In the genomic region with DNA sequence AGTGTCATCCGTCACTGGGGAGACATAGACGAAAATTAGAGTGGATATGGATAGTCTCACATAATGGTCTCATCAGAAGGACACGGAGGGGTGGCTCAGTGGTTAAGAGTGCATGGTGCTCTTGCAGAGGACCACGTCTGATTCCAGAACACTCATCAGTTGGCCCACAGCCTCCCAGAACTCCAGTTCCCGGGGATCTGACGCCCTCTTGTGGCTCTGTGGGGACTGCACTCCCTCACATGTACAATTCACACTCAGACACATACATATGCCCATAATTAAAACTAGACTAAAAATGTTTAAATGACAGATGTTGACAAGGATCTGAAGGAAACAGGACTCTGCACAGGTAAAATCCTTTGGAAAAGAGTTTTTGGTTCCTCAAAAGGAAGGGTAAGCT, we compare ENCODE assay signal across 9 mouse cellular contexts. TPM values are rescaled to one million over a fixed set of nuclear protein-coding genes. Genes with fewer than 3 reads are reported as not detected.
DNase-seq lines count a peak whose midpoint lies in the region; ATAC-seq and TF ChIP-seq lines count a peak whose summit lies in the region.
"Had no signal": no experiment of that assay in that cellular context is flagged by ENCODE, and none has a peak within 500 bp of the region (broad histone marks: within the 10 kb centered on the region; RNA-seq: fewer than 3 reads in every experiment).

No protein-coding gene starts in this region.

- no peaks in the 10 kb centered on the region for H3K36me3 ChIP-seq in kidney, adult 2 months (ENCODE audit: control insufficient read depth, insufficient read depth, low read length)
- H3K36me3 ChIP-seq in kidney, embryonic 14.5 days (ENCODE audit: control insufficient read depth, insufficient read depth, low read length), result peaks cover 6% of the 10 kb centered on the region; the same call in 1 of the 2 replicates
- H3K36me3 ChIP-seq in midbrain, postnatal 0 days (ENCODE audit: insufficient read depth, low read length), result peaks cover 28% of the 10 kb centered on the region; the same call in 1 of the 2 replicates
- H3K36me3 ChIP-seq in midbrain, embryonic 16.5 days (ENCODE audit: control insufficient read depth, insufficient read depth, low read length), result 0 out of 2 replicates have a peak, but pooled peaks cover 2% of the 10 kb centered on the region
- H3K36me3 ChIP-seq in MEL (ENCODE audit: control insufficient read depth in 1 of 2, insufficient read depth in 2 of 2, low read length in 2 of 2), result no peaks in the 10 kb centered on the region; a peak in 1 of 4 replicates
- H3K36me3 ChIP-seq in embryonic facial prominence, embryonic 10.5 days (replicated peaks), result peaks cover 48% of the 10 kb centered on the region

- TF ChIP-seq CTCF in kidney, adult 2 months (conservative IDR thresholded peaks at IDR 0.05; ENCODE audit: insufficient read depth, insufficient read length, low read depth, low read length), result peak; percentile 35
- TF ChIP-seq CTCF in midbrain, postnatal 0 days (IDR thresholded peaks at IDR 0.05), result peak; percentile 49
- peak; percentile 65 to 70 (median 69) for TF ChIP-seq CTCF in MEL (IDR thresholded peaks at IDR 0.05 in 2 of 3, conservative IDR thresholded peaks at IDR 0.05 in 1 of 3; ENCODE audit: control insufficient read depth in 1 of 3, insufficient read depth in 1 of 3, low read depth in 2 of 3, low read length in 3 of 3, poor library complexity in 1 of 3, severe bottlenecking in 1 of 3)

- peak; percentile 69 for TF ChIP-seq RAD21 in MEL (IDR thresholded peaks at IDR 0.05; ENCODE audit: low read depth, low read length)

- no peaks in the 10 kb centered on the region for H3K27me3 ChIP-seq in kidney, adult 2 months (replicated peaks; ENCODE audit: control insufficient read depth, insufficient read depth, low read length)
- no peaks in the 10 kb centered on the region for H3K27me3 ChIP-seq in kidney, embryonic 14.5 days (ENCODE audit: control insufficient read depth, insufficient read depth, low read length)
- no peaks in the 10 kb centered on the region for H3K27me3 ChIP-seq in midbrain, postnatal 0 days (ENCODE audit: insufficient read depth, low read length)
- no peaks in the 10 kb centered on the region for H3K27me3 ChIP-seq in midbrain, embryonic 16.5 days (ENCODE audit: control insufficient read depth, insufficient read depth, low read depth, low read length)
- no peaks in the 10 kb centered on the region for H3K27me3 ChIP-seq in MEL (ENCODE audit: control insufficient read depth in 1 of 2, insufficient read depth in 2 of 2, low read length in 2 of 2)
- H3K27me3 ChIP-seq in embryonic facial prominence, embryonic 10.5 days (replicated peaks; ENCODE audit: low read depth, poor library complexity, severe bottlenecking), result no peaks in the 10 kb centered on the region
- H3K27me3 ChIP-seq: forebrain, embryonic 12.5 days had no signal

- no peaks in the 10 kb centered on the region; the same call in 1 of the 2 replicates for H3K4me1 ChIP-seq in kidney, adult 2 months (ENCODE audit: control insufficient read depth, insufficient read depth, low read length)
- peaks cover 9% of the 10 kb centered on the region for H3K4me1 ChIP-seq in kidney, embryonic 14.5 days (ENCODE audit: control insufficient read depth, insufficient read depth, low read length)
- no peaks in the 10 kb centered on the region for H3K4me1 ChIP-seq in midbrain, postnatal 0 days (ENCODE audit: insufficient read depth, low read length)
- no peaks in the 10 kb centered on the region for H3K4me1 ChIP-seq in midbrain, embryonic 16.5 days (ENCODE audit: control insufficient read depth, insufficient read depth, low read length)
- H3K4me1 ChIP-seq in MEL (ENCODE audit: control insufficient read depth in 1 of 2, insufficient read depth in 2 of 2, low read length in 2 of 2), result no peaks in the 10 kb centered on the region
- 0 out of 2 replicates have a peak, but pooled peaks cover 7% of the 10 kb centered on the region for H3K4me1 ChIP-seq in embryonic facial prominence, embryonic 10.5 days

- no peak overlapping the region for H3K4me2 ChIP-seq in kidney, embryonic 14.5 days (replicated peaks; ENCODE audit: low read depth, low read length)
- H3K4me2 ChIP-seq in midbrain, postnatal 0 days (ENCODE audit: low read depth, low read length, poor library complexity, severe bottlenecking), result no peak overlapping the region
- H3K4me2 ChIP-seq in midbrain, embryonic 16.5 days (ENCODE audit: low read length), result no peak overlapping the region
- H3K4me2 ChIP-seq: forebrain, embryonic 12.5 days had no signal

- H3K9ac ChIP-seq in kidney, embryonic 14.5 days (ENCODE audit: low read depth, low read length), result no peak overlapping the region
- no peak overlapping the region for H3K9ac ChIP-seq in midbrain, postnatal 0 days (replicated peaks; ENCODE audit: low read length, poor library complexity, severe bottlenecking)
- no peak overlapping the region for H3K9ac ChIP-seq in midbrain, embryonic 16.5 days (ENCODE audit: low read depth, low read length)
- H3K9ac ChIP-seq in MEL (ENCODE audit: control insufficient read depth, low read depth, low read length, poor library complexity, severe bottlenecking), result no peak overlapping the region
- H3K9ac ChIP-seq: forebrain, embryonic 12.5 days had no signal

- ATAC-seq in kidney, embryonic 14.5 days (ENCODE audit: low FRiP score, low TSS enrichment), result no peak
- no peak for ATAC-seq in midbrain, postnatal 0 days (ENCODE audit: low FRiP score)
- ATAC-seq in midbrain, embryonic 16.5 days, result no peak
- ATAC-seq in granulocyte monocyte progenitor cell, adult 5-6 weeks (replicated peaks; ENCODE audit: poor library complexity, severe bottlenecking), result 0 out of 2 replicates have a peak, but pooled peaks have one; percentile 22

- H3K4me3 ChIP-seq in kidney, adult 2 months (ENCODE audit: insufficient read depth, low read depth, low read length), result no peak overlapping the region
- H3K4me3 ChIP-seq in kidney, embryonic 14.5 days (ENCODE audit: low read length), result no peak overlapping the region
- no peak overlapping the region for H3K4me3 ChIP-seq in midbrain, postnatal 0 days (ENCODE audit: low read depth, low read length)
- H3K4me3 ChIP-seq in midbrain, embryonic 16.5 days (ENCODE audit: low read depth, low read length), result no peak overlapping the region
- no peak overlapping the region for H3K4me3 ChIP-seq in MEL (ENCODE audit: control insufficient read depth in 1 of 2, insufficient read depth in 1 of 2, low read depth in 2 of 2, low read length in 2 of 2)
- no peak overlapping the region for H3K4me3 ChIP-seq in embryonic facial prominence, embryonic 10.5 days
- H3K4me3 ChIP-seq: forebrain, embryonic 12.5 days had no signal

- WGBS in kidney, adult 2 months, result 79% methylated on average over 6 of the region's 6 CpGs
- 69% methylated on average over 6 of the region's 6 CpGs for WGBS in kidney, embryonic 14.5 days
- 72% methylated on average over 6 of the region's 6 CpGs for WGBS in midbrain, postnatal 0 days
- 66% methylated on average over 6 of the region's 6 CpGs for WGBS in midbrain, embryonic 16.5 days
- WGBS in embryonic facial prominence, embryonic 10.5 days, result 74% methylated on average over 6 of the region's 6 CpGs

- TF ChIP-seq EP300 in MEL (IDR thresholded peaks at IDR 0.05; ENCODE audit: low read depth in 1 of 2, low read length in 2 of 2), result no peak

- no peak overlapping the region for H3K27ac ChIP-seq in kidney, adult 2 months (ENCODE audit: insufficient read depth, low read depth, low read length)
- H3K27ac ChIP-seq in kidney, embryonic 14.5 days (ENCODE audit: low read depth, low read length), result no peak overlapping the region
- H3K27ac ChIP-seq in midbrain, postnatal 0 days (ENCODE audit: low read depth, low read length), result no peak overlapping the region
- no peak overlapping the region for H3K27ac ChIP-seq in midbrain, embryonic 16.5 days (ENCODE audit: low read length)
- no peak overlapping the region for H3K27ac ChIP-seq in MEL (ENCODE audit: control insufficient read depth, low read depth, low read length)
- H3K27ac ChIP-seq in embryonic facial prominence, embryonic 10.5 days (replicated peaks), result no peak overlapping the region
- H3K27ac ChIP-seq: forebrain, embryonic 12.5 days had no signal

- DNase-seq in kidney, adult 2 months, result no peak
- DNase-seq in midbrain, postnatal 0 days (ENCODE audit: low spot score), result no peak
- peak; percentile 44 for DNase-seq in MEL (ENCODE audit: low read depth, low spot score)
- DNase-seq in urinary bladder, postnatal 10 days (ENCODE audit: low spot score), result no peak
- no peak for DNase-seq in embryonic facial prominence, embryonic 10.5 days (ENCODE audit: low spot score)

- H3K79me2 ChIP-seq in MEL (ENCODE audit: control insufficient read depth, insufficient read depth, low read length, poor library complexity), result no peaks in the 10 kb centered on the region

- H3K9me3 ChIP-seq in kidney, embryonic 14.5 days (ENCODE audit: control insufficient read depth, low read length), result no peaks in the 10 kb centered on the region
- no peaks in the 10 kb centered on the region for H3K9me3 ChIP-seq in midbrain, postnatal 0 days (ENCODE audit: low read length)
- H3K9me3 ChIP-seq in midbrain, embryonic 16.5 days (replicated peaks; ENCODE audit: control insufficient read depth, low read length, poor library complexity, severe bottlenecking), result no peaks in the 10 kb centered on the region
- no peaks in the 10 kb centered on the region for H3K9me3 ChIP-seq in MEL (replicated peaks; ENCODE audit: insufficient read depth, low read length)
- no peaks in the 10 kb centered on the region for H3K9me3 ChIP-seq in embryonic facial prominence, embryonic 10.5 days
- H3K9me3 ChIP-seq: forebrain, embryonic 12.5 days had no signal

- TF ChIP-seq POLR2A in kidney, adult 2 months (IDR thresholded peaks at IDR 0.05; ENCODE audit: low read depth, low read length), result no peak
- no peak for TF ChIP-seq POLR2A in MEL (IDR thresholded peaks at IDR 0.05; ENCODE audit: control insufficient read depth in 1 of 2, insufficient read depth in 1 of 2, low read depth in 1 of 2, low read length in 2 of 2, poor library complexity in 1 of 2)

TF ChIP-seq in MEL, 35 proteins besides CTCF, POLR2A, EP300 and RAD21 (continues in another document):
- TF ChIP-seq MAFK (IDR thresholded peaks at IDR 0.05; ENCODE audit: borderline replicate concordance, low read depth, low read length), result no peak

RNA-seq across cellular contexts. Expression of a gene that starts 34.4 kb away (rescaled TPM):
- polyA plus RNA-seq in kidney, adult 2 months (2012; rRNA removed), result 42.1 and 55.5 TPM in 2 replicates
- 6.2 and 7.6 TPM in 2 replicates for polyA plus RNA-seq in kidney, embryonic 14.5 days (2014; fragmentation: Nextera tagmentation; extraction: Ambion mirVana)
- 38.9 and 55.5 TPM in 2 replicates for total RNA-seq in midbrain, postnatal 0 days (2014; rRNA removed)
- 8.3 and 8.7 TPM in 2 replicates for polyA plus RNA-seq in midbrain, postnatal 0 days (2015; fragmentation: Nextera tagmentation; extraction: Ambion mirVana)
- 7.2 and 7.9 TPM in 2 replicates for polyA plus RNA-seq in midbrain, embryonic 16.5 days (2015; fragmentation: Nextera tagmentation; extraction: Ambion mirVana)
- 9.8 and 11.7 TPM in 2 replicates for total RNA-seq in MEL (2012; rRNA removed)
- 10 to 100 TPM in 1 of 2 experiments, not detected in 1; 23.7 TPM for polyA plus RNA-seq in MEL (2012; ENCODE audit: insufficient read depth in 1 of 2, insufficient read length in 2 of 2, low read depth in 1 of 2, low replicate concordance in 2 of 2, missing spikeins in 1 of 2)
- total RNA-seq in granulocyte monocyte progenitor cell, adult 5-6 weeks (2014; fragmentation: Nextera tagmentation), result 28.9 and 38.8 TPM in 2 replicates
- 14.9 and 15.4 TPM in 2 replicates for total RNA-seq in granulocyte monocyte progenitor cell, adult 5-6 weeks (2017)
- polyA plus RNA-seq in embryonic facial prominence, embryonic 10.5 days (2016; fragmentation: Nextera tagmentation; extraction: Ambion mirVana), result 4.2 and 4.6 TPM in 2 replicates
